Mouse (Mus musculus) embryonic facial prominence, embryonic 15.5 days (tissue): ENCODE data around the gene Nub1. TPM values are rescaled to one million over a fixed set of nuclear protein-coding genes. Genes with fewer than 3 reads are reported as not detected.

Experiments used
- ATAC-seq: fragments of 200-750 bp; cut with Nextera tagmentation; 2 replicates; pipeline ENCODE4 v1.8.0; 2017; ENCODE audit warnings: low read depth, moderate TSS enrichment; ENCODE audit not compliant: insufficient number of reproducible peaks, low FRiP score, low TSS enrichment
- H3K27ac ChIP-seq: fragments of 300-500 bp; sonication (generic); replicated peaks from 2 replicates; pipeline ENCODE4 v1.5.1; 2015; ENCODE audit warnings: mild to moderate bottlenecking, inconsistent platforms
- H3K27me3 ChIP-seq: fragments of 300-500 bp; sonication (generic); 2 replicates; pipeline ENCODE4 v1.6.1; 2015; ENCODE audit warnings: inconsistent platforms
- H3K36me3 ChIP-seq: fragments of 300-500 bp; sonication (generic); 2 replicates; pipeline ENCODE4 v1.6.1; 2015; ENCODE audit warnings: mild to moderate bottlenecking, inconsistent platforms
- H3K4me1 ChIP-seq: fragments of 300-500 bp; sonication (generic); 2 replicates; pipeline ENCODE4 v1.6.1; 2015; ENCODE audit warnings: inconsistent platforms
- H3K4me2 ChIP-seq: fragments of 300-500 bp; sonication (generic); replicated peaks from 2 replicates; pipeline ENCODE4 v1.6.1; 2015; ENCODE audit warnings: mild to moderate bottlenecking, inconsistent platforms
- H3K4me3 ChIP-seq: fragments of 300-500 bp; sonication (generic); replicated peaks from 2 replicates; pipeline ENCODE4 v1.5.1; 2015; ENCODE audit warnings: mild to moderate bottlenecking, inconsistent platforms
- H3K9ac ChIP-seq: fragments of 300-500 bp; sonication (generic); 2 replicates; pipeline ENCODE4 v1.6.1; 2015; ENCODE audit warnings: inconsistent platforms
- H3K9me3 ChIP-seq: fragments of 300-500 bp; sonication (generic); replicated peaks from 2 replicates; pipeline ENCODE4 v1.6.1; 2016; ENCODE audit warnings: inconsistent platforms
- WGBS: fragments of 180-500 bp; shearing (Covaris S2); methylation state at CpG from one replicate; pipeline ENCODE4 v1.1.7; 2015; 5-methylcytosine and 5-hydroxymethylcytosine counted together
- polyA plus RNA-seq: library from polyadenylated mRNA; unstranded; fragments of >200 nt; fragmentation: Nextera tagmentation; extraction: Ambion mirVana; gene quantifications from 2 replicates; pipeline ENCODE4 v1.2.1, GENCODE M21; 2015

Gene Nub1
- polyA plus RNA-seq, 1 experiment from 2014 or later = 34.4 TPM

DNA sequence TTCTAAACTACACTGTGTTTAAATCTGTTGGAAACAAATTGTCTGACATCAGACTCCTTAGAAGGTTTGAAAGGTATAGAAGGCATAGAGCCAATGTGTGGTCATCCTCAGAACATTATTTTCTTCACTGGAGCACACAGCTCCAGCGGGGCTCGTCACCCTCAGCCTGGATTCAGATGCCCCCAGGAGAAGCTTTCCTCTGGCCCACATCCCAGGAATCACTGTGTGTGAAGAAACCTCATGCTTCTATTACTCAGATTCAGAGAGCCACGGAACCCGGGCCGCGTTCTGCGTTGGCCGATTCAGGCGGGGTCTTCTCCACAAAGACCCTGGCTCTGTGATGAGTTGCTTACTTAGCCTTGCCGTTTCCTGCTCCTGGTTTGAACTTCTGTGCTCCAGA lies 58.6 kb downstream of the Nub1 start:
- H3K27ac ChIP-seq = no peak overlapping the region
- ATAC-seq = no peak
- H3K4me2 ChIP-seq = no peak overlapping the region

DNA sequence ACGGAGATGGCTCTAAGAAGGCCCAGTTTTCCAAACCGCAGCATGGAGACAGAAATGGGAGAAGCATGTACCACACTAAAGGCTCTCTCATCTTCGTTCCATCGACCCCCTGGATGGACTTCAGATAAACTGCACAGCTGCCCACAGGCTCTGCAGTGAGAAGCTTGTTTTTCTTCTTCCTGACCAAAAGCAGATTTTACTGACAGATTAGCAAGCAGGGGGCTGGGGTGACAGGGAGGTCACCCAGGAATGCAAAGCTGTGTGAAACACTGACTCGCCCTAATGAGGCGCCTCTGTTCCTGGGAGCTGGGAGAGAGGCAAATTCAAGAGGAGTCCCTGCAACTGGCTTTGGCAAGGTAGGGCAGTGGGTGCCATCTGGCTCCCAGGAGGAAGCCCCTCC lies 62.2 kb downstream of the Nub1 start:
- Histone ChIP-seq H3K27ac (peak overlapping the region; percentile 51), H3K4me3 (no peak overlapping the region), H3K9me3 (no peaks in the 10 kb centered on the region), H3K36me3 (no peaks in the 10 kb centered on the region), H3K9ac (no peak overlapping the region), H3K27me3 (no peaks in the 10 kb centered on the region), H3K4me2 (no peak overlapping the region), H3K4me1 (peaks cover 37% of the 10 kb centered on the region)
- WGBS = 11% methylated on average over 6 of the region's 6 CpGs
- no peak for ATAC-seq

More for the DNA sequence above, 58.6 kb downstream of the Nub1 start:
- no peaks in the 10 kb centered on the region for H3K36me3 ChIP-seq
- WGBS = 80% methylated on average over 10 of the region's 10 CpGs
- H3K4me3 ChIP-seq = no peak overlapping the region
- peaks cover 39% of the 10 kb centered on the region for H3K4me1 ChIP-seq
- no peaks in the 10 kb centered on the region for H3K9me3 ChIP-seq
- H3K9ac ChIP-seq = no peak overlapping the region
- no peaks in the 10 kb centered on the region for H3K27me3 ChIP-seq

DNA sequence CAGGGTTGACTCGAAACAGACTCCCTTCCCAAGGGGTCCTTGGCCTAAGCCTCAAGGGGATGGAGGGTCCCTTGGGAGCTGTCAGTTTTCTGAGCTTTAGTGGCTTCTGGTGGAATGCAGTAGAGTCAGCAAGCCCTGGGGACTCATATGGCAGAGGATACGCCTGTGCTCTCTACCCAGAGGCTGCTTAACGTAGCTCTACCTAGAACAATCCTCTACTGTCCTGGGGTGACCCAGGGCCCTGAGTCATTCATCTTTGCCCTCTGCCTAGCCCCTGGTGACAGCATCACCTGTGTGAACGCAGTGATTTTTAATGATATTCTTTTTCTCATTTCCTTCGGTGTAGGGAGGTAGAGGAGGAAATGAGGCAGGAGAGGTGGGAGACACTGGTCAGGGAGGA lies 64.4 kb downstream of the Nub1 start:
- H3K9ac ChIP-seq = no peak overlapping the region
- H3K27me3 ChIP-seq = no peaks in the 10 kb centered on the region
- H3K9me3 ChIP-seq = no peaks in the 10 kb centered on the region
- H3K36me3 ChIP-seq = no peaks in the 10 kb centered on the region
- 51% methylated on average over 5 of the region's 5 CpGs for WGBS
- H3K27ac ChIP-seq = peak overlapping the region; percentile 93
- peak overlapping the region; percentile 56; the same call in 1 of the 2 replicates for H3K4me3 ChIP-seq
- H3K4me1 ChIP-seq = peaks cover 45% of the 10 kb centered on the region
- no peak for ATAC-seq
- H3K4me2 ChIP-seq = peak overlapping the region; percentile 86

DNA sequence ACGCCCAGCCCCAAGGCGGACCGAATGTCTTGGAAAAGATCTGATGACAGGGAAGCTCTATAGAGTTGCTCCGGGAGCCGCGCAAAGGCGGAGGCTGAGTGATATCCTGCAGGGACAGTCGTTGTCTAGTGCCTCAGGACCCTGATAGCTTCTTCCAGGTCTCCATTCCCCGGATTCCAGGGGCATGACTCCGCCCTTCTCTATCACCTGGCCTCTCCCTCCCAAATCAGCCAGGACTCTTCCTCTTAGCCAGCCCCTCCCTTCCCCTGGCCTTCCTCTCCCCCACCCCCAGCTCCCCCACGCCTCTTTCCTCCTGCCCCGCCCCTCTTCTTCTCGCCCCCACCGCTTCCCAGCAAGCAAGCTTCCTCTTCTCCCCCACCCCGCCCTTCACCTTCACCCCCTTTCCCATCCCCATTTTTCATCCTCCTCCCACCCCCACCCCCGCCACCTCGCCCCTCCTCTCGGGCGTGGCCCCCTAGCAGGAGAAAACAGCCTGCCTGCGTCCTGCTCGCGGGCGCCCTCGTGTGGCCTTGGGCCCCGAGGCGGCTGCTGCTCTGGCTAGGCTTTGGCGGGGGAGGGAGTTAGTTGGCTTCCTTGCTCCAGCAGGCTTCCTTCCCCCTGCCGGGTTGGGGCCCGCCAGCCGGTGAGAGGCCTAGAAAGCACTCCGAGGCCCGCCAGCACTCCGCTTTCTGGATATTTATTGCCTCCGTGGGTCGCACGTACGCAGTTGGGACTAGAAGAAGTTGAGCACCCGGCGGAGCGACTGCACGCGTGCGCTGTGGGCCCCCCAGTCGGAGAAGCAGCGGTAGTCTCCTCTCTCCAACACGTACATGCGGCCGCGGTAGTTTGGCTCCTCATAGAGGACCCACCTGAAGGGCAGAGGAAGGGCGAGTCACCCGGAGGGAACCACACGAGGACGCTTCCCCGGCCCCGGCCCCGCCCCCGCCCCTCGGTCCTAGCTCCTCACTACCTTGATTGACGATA lies 65.3 kb downstream of the Nub1 start:
- WGBS = 1% methylated on average over 58 of the region's 59 CpGs
- H3K9me3 ChIP-seq = no peaks in the 10 kb centered on the region

DNA sequence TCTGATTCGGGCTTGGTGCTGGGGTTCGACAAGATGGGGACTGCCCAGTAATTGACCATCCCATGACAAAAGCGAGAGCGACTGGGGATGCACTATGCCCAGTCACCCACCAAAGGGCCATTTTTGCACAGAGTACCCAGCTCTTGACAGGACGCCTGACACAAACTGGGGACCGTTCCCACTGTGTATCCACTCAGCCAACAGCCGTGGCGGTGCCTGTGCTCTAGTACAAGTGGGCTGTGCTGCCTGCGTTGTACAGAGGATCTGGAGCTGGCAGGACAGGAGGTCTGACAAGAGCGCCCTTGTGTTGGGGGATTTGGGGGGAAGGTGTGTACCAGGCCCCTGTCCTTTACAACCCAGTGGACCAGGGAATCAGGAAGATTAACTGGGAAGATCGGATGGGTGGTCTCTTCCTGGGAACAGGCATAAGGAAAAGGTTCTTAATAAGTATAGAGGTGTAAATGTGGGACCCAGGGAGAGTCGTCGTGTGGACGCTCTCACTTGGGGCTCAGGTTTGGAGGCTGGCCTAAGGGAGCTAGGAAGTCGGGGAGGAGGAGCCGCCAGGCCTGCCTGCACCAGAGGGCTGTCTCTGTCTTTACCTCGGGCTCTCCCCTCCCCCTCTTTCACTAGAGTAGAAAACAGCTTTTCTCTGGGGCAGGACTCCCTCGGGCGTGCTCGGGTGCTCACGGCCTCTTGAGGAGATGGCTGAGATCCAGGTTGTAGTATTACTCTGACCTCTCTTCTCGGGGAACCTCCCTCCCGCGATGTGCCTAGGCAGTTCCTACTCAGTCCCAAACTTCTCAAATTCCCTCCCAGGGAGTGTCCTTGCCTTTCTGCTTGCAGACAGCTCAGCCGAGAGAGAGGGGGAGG lies 66.2 kb downstream of the Nub1 start:
- ATAC-seq = peak; percentile 68
- peak overlapping the region; percentile 56 for H3K4me3 ChIP-seq
- no peaks in the 10 kb centered on the region for H3K27me3 ChIP-seq
- peak overlapping the region; percentile 86 for H3K4me2 ChIP-seq
- no peaks in the 10 kb centered on the region for H3K9me3 ChIP-seq
- H3K36me3 ChIP-seq = no peaks in the 10 kb centered on the region
- H3K4me1 ChIP-seq = peaks cover 50% of the 10 kb centered on the region
- 1% methylated on average over 25 of the region's 25 CpGs for WGBS
- H3K27ac ChIP-seq = peak overlapping the region; percentile 93
- H3K9ac ChIP-seq = peak overlapping the region; percentile 72

More for the DNA sequence above, 65.3 kb downstream of the Nub1 start:
- Histone ChIP-seq H3K4me1 (peaks cover 50% of the 10 kb centered on the region), H3K9ac (peak overlapping the region; percentile 72), H3K4me3 (peak overlapping the region; percentile 56), H3K4me2 (peak overlapping the region; percentile 86), H3K27me3 (no peaks in the 10 kb centered on the region), H3K27ac (peak overlapping the region; percentile 93), H3K36me3 (no peaks in the 10 kb centered on the region)
- peak; percentile 79 for ATAC-seq

DNA sequence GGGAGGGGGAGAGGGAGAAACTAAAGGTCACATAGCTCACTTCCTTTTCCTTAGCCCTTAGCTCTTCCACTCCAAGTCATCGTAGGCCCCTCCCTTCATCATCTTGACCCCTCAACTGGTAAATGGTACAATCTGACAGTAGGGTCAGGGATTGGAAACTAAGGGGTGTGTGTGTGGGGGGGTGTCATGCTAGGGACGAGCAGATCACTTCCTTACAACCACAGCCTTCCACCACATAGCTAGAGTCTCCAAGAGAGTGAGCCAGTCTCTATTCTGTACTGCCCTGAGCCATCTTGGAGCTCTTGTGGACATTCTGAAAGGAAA lies 66.8 kb downstream of the Nub1 start:
- H3K9ac ChIP-seq = no peak overlapping the region
- no peaks in the 10 kb centered on the region for H3K36me3 ChIP-seq
- H3K27ac ChIP-seq = peak overlapping the region; percentile 93
- peaks cover 46% of the 10 kb centered on the region for H3K4me1 ChIP-seq
- H3K27me3 ChIP-seq = no peaks in the 10 kb centered on the region
- H3K4me3 ChIP-seq = peak overlapping the region; percentile 56
- ATAC-seq = no peak
- WGBS = 2% methylated on average over 2 of the region's 2 CpGs
- no peaks in the 10 kb centered on the region for H3K9me3 ChIP-seq
- H3K4me2 ChIP-seq = peak overlapping the region; percentile 86

DNA sequence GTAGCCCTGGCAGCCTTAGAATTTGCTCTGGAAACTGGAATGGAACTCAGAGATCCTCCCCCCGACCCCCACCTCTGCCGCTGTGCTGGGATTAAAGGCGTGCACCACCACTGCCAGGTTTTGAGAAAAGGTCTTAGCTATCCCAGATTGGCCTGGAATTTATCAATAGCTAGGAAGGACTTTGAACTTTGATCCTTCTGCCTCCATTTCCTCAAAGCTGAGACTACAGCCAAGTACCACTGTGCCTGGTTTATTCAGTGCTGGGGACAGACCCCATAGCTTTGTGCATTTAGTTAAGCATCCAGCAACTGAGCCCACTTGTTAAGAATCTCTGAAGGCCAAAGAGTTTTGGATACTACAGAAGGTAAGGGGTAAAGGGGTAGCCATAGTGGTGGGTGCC lies 71.6 kb downstream of the Nub1 start:
- no peaks in the 10 kb centered on the region for H3K27me3 ChIP-seq
- H3K4me1 ChIP-seq = peaks cover 18% of the 10 kb centered on the region
- no peak overlapping the region for H3K9ac ChIP-seq
- no peaks in the 10 kb centered on the region for H3K36me3 ChIP-seq
- no peak overlapping the region for H3K27ac ChIP-seq
- no peak for ATAC-seq
- no peak overlapping the region for H3K4me2 ChIP-seq
- H3K9me3 ChIP-seq = no peaks in the 10 kb centered on the region
- H3K4me3 ChIP-seq = no peak overlapping the region
- WGBS = 41% methylated on average over 3 of the region's 3 CpGs

DNA sequence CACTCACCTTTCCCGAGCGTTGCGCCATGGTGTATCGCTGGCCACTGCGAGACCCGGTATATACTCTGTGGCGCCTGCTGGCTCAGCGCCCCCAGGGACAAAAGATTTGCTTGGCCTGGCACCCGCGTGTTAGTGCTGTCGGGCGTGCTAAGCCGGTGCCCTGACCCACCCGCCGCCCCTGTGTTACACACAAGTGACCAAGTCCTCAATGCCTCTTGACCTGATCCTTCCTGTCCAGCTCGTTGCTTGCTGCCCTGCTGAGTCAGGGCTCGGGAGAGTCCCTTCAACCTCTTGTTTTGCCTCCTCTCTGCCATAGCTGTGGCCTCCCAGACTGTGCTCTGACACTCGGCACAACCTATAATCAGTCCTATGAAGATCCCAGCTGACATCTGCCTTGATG lies 72.5 kb downstream of the Nub1 start, which contains the start of gene Crygn:
Gene Crygn (minus strand): TSS at position 193 of the 400 bp plus-strand sequence.
- no peak within 1 kb of the TSS for H3K4me2 ChIP-seq
- no peak for ATAC-seq
- no peaks in the 10 kb centered on the region for H3K9me3 ChIP-seq
- WGBS = 34% methylated on average over 18 of the region's 18 CpGs
- H3K27me3 ChIP-seq = no peaks in the 10 kb centered on the region
- no peak within 1 kb of the TSS for H3K27ac ChIP-seq
- no peak within 1 kb of the TSS for H3K4me3 ChIP-seq
- H3K36me3 ChIP-seq = no peaks in the 10 kb centered on the region
- peaks cover 10% of the 10 kb centered on the region; the same call in 1 of the 2 replicates for H3K4me1 ChIP-seq
- no peak within 1 kb of the TSS for H3K9ac ChIP-seq

Other genes with a start within 250 kb of the Nub1 start
- 123 and 135 TPM in 2 replicates for gene Fastk, start 240.2 kb upstream of the Nub1 start, polyA plus RNA-seq
- gene Tmub1, start 237.7 kb upstream of the Nub1 start, polyA plus RNA-seq = 20.5 and 21.4 TPM in 2 replicates
- gene Agap3, start 233.4 kb upstream of the Nub1 start, polyA plus RNA-seq = 45.0 and 49.9 TPM in 2 replicates
- gene Gbx1, start 158.3 kb upstream of the Nub1 start, polyA plus RNA-seq = 0.07 TPM in 1 of 2 replicates, not detected in the other
- 1.1 and 1.2 TPM in 2 replicates for gene Asb10, start 144.6 kb upstream of the Nub1 start, polyA plus RNA-seq
- 0.07 TPM in 1 of 2 replicates, not detected in the other for gene 4931409K22Rik, start 128.7 kb upstream of the Nub1 start, polyA plus RNA-seq
- gene Abcf2, start 108.1 kb upstream of the Nub1 start, polyA plus RNA-seq = 93.7 and 100 TPM in 2 replicates
- 30.3 and 33.1 TPM in 2 replicates for gene Chpf2, start 98.8 kb upstream of the Nub1 start, polyA plus RNA-seq
- 39.7 and 42.4 TPM in 2 replicates for gene Smarcd3, start 61.1 kb upstream of the Nub1 start, polyA plus RNA-seq
- 31.3 and 35.9 TPM in 2 replicates for gene Wdr86, start 45.2 kb downstream of the Nub1 start, polyA plus RNA-seq
- 2.6 and 2.8 TPM in 2 replicates for gene Crygn, start 72.5 kb downstream of the Nub1 start, polyA plus RNA-seq
- gene Rheb, start 157.1 kb downstream of the Nub1 start, polyA plus RNA-seq = 200 and 202 TPM in 2 replicates